Mouse (Mus musculus) monocyte, adult 2 months (primary cell): Measurements from ENCODE around the gene Rad51b.

Experiments
- DNase-seq, 2 experiments: peaks; one replicate each; pipeline ENCODE4 v3.0.0; 2022; ENCODE audit warnings: low spot score in 2 of 2, low read depth in 1 of 2

Rad51b gene

DNA sequence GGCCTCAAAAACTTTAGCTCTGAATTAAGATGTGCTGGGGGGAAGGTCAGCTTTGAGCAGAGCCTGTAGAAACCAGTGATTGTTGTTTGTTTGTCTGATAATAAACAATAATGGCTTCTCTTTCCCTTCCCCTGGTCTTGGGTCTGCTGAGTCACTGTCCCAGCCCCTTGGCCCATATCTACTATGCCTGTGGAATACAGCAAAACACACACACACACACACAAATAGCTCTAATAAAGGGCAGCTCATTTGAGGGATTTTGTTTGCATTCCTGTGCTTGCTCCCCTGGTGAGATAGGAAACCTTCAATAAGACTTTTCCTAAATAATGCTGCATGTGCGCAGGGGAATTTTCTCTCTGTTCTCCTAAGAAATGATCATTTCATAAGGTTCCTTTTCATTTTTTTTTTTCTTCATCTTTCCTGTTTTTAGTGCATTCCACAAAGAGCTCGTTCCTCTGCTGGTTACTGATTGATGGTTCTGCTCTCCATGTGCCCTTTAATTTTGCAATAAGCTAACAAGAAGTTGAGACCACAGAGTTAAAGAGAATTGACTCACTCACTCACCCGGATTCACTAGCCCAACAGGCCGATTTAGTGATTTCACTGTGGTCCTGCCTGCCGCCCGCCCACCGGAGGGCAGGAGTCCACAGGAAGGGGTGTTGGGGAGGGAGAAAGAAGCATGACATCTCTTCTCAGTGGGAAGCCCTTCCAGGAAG lies 344.6 kb downstream of the Rad51b start:
- peak; percentile 24 to 35 for DNase-seq

DNA sequence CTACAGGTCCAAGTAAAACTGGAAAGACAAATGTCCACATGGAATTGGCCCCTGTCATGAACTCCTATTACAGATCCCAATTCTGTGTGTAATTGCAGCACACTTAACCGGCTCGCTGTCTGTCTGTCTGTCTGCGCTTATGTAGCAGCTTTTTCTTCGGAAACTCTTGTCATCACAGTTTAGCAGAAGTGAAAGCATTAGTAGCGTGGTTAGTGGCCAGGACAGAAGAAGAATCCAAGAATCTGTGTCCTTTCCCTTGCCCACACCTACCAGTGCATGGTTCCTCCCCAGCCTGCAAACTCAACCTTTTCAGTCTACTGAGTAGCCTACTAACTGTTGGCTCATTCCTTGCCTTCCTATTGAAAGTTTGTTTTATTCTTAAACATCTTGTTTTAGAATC lies 345.6 kb downstream of the Rad51b start:
- peak; percentile 43 to 52 for DNase-seq

- no peak for DNase-seq
Observed at GRCm38 (mm10) chr12:79645656-79646055, 348.6 kb downstream of the Rad51b start.

DNA sequence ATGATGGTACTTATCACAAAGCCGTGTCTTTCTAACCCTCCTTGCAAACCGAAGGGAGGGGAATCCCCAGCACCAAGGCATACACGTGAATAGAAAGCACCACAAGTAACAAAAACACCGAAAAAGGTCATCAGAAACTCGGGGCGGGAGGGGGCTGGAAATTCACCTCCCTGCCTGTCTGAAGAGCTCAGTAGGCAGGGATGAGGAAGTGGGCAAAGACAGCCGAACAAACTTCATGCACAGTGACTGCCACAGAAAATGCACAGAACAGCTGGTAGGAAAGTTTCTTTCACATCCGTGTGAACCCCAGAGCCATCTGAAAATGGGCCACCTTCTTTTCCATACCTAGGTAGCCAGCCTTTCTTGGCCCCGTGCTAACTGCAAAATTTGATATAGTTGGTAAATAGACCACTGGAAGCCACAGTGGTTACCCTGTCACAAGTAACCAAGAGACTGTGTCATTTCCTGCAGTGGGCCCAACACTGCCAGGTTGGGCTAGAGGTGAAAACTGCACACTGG lies 349.6 kb downstream of the Rad51b start:
- peak; percentile 17 to 74 for DNase-seq

GRCm38 (mm10) chr12:79647382-79647781 lies 350.3 kb downstream of the Rad51b start:
- no peak for DNase-seq

DNA sequence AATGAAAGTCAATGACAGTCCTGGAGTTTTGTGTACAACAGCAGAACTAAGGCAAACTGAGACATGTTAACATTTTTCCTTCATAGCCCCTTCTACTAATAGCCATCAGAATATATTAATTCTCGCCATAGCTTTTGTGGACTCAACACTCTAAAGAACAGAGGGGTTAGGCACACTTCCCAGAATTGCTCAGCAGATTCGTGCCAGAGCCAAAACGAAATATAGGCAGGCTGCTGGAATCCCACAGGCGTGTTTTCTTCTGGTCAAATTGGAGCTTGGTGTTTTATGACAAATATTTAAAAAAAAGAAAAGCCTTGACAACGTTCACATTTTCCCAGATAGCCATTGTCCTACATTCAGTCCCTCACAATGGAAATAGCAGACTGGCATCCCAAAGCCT lies 350.9 kb downstream of the Rad51b start:
- no peak for DNase-seq

- DNase-seq, result no peak
Observed at GRCm38 (mm10) chr12:79648812-79649700, 352.0 kb downstream of the Rad51b start.

GRCm38 (mm10) chr12:79649796-79650195 lies 352.7 kb downstream of the Rad51b start:
- no peak for DNase-seq

GRCm38 (mm10) chr12:79655138-79655537 lies 358.1 kb downstream of the Rad51b start:
- DNase-seq, result no peak

- DNase-seq, result no peak
Observed at GRCm38 (mm10) chr12:79658861-79659260, 361.8 kb downstream of the Rad51b start.

DNA sequence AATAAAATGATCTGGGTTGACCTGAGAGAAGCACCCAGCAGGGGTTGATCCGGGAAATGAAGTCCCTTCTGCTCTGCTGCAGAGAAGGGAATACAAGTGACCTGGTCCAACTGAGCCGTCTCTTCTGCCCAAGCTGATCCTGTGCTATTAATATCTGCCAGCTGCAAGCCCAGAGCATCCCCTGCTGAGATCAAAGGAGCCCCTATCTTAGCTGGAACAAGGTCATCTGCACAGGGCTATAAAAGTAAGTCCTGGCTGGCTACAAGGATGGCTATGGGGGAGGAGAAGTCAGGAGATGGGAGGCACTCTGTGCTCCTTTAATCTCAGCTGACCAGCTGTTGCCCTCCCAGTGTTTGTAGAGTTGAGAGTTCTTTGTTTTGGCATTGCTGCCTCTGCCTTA lies 364.2 kb downstream of the Rad51b start:
- DNase-seq, result no peak

DNA sequence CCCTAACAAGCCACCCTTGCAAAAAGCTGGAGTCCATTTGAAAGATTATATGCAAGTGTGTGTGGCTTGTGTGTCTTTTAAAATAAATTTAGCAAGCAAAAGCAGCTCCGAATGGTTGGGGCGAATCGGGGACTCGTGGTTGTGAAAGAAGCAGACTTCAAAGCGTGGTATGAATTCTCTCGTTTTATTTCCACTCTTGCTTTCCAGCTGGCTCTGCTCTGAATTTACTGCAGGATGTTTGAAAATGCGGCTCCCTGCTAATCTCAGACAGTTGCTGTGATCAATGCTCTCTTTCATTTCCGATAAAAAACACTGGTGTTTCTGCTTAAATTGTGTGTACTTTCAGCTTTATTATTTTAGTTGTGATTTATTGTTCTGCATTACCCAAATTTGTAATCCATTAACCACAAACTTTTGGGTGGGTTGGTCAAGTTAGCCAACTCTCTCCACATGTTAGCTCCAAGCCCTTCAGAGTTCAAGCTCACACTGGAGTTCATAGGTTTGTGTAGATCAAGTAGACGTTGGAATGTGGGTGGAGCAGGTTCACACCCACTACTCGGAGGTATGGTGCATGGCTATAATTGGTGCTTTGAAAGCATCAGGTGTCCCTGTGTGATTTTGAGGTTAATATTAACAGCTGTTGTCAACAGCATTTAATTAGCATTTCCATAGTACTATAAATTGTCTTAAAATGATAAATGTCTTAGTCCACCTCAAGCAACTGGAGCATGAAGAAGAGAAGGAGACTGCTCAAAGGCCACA lies 366.2 kb downstream of the Rad51b start:
- DNase-seq, result no peak

DNA sequence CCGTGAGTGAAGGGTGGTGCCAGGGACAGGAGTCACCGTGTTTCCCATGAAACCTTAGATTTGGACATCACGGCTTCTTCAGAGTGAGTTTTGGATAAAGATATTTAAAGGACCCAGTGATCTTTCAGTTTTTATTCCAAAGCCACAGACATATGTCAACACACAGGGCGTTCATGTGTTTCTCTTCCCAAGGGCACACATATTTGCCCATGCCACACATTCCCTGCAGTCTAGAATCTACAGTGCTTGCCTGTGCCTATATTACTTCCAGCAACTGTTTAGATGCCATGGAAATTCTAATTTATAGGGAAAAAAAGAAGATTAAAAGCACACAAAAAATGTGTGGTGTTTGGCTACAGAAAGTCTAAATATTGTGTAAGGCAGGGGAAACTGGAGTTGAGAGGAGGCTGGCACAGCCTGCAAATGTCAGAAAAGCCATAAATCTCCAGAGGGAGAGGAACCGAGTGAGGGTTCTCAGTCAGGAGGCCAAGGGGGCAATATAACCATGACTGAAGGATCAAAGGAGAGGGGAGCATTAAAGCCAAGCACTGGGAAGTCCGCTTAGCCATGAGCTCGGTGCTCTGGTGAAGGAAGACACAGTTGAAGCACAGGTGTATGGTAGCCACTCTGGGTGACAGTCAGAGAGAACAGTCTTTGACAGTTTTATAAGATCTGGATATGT lies 367.0 kb downstream of the Rad51b start:
- DNase-seq, result no peak

- DNase-seq, result no peak
Observed at GRCm38 (mm10) chr12:79674846-79675439, 377.9 kb downstream of the Rad51b start.

DNA sequence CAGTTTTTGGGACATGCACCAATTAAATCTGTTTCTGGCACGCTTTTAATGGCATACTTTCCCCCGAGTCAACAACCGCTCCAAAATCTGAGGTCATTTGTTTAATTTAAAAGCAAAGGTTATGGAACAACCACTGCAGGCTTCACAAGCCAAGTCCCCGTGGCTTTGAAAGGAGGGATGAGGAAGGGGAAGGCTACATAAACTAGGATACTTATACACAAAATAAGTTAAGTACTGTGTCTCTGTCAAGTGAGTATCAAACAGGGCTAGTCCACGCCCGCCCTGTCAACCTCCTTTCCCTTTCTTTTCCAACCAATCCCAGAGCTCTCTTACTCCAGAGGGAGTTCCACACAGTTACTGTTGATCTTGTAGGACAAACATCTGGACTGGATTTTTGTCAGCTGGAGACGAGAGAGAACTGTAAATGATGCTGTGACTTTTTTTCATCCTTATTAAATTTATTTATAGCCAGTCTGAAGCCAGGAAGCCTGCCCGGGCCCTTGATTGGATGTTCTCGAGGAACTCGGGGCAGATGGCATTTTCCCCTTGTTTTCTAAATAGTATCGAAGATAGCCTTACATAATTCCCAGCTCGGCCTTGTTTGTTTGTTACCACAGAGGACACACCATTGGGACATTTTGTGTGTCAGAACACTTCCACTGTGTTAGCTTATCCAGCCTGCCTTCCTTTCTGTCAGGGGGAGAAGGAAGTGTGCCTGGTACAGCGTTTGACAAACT lies 378.5 kb downstream of the Rad51b start:
- DNase-seq, result no peak

- DNase-seq, result no peak
Observed at GRCm38 (mm10) chr12:79676251-79676650, 379.2 kb downstream of the Rad51b start.

GRCm38 (mm10) chr12:79676896-79677295 lies 379.8 kb downstream of the Rad51b start:
- no peak for DNase-seq

DNA sequence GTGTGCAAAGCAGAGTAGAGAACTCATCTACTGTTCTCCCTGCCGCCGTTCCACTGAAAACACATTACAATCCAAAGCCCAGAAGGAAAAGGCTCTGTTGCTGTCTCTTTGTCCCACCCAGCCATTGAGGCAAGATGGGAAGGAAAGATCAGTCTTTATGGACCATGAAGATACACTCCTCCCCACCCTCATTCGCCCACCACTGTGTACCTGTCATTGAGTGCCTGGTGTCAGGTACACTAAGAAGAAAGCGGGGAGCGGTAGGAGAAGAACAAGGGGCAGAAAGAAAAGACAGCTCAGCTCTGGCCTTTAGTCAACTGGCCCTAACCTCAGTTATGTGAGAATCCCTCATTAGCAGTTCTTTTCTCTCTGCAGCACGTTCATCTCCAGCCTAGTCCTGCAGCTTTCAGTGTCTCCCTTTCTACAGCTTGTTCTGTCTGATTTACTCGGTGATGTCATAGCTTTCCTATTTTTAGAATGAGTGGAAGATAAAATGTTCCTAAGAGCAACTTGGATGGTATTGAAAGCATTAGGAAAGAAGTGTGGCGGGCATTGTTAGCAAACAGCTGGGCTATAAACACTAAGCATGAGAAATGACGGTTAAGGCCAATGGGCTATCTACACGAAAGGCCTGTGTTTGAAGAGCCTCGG lies 382.3 kb downstream of the Rad51b start:
- no peak for DNase-seq
